Mouse (Mus musculus) hindbrain, postnatal 0 days (tissue): ENCODE measurements at regions not wholly inside any gene's neighbourhood (a gene's known extent, or its start where the extent isn't known, plus 50 kb on each side); places are given as distances from the start of the nearest gene placed in this dataset.
A peak's percentile ranks its signal among the peaks of the same experiment; 100 is the strongest.

Experiments
- ATAC-seq: fragments of 200-750 bp; cut with Nextera tagmentation; 2 replicates; pipeline ENCODE4 v1.8.0; 2017; ENCODE audit warnings: mild to moderate bottlenecking, moderate TSS enrichment, moderate library complexity
- DNase-seq: peaks from one replicate; pipeline ENCODE4 v3.0.0-alpha.2; 2015; ENCODE audit warnings: low spot score
- H3K27ac ChIP-seq: fragments of 300-500 bp; sonication (generic); 2 replicates; pipeline ENCODE4 v1.5.1; 2014; ENCODE audit warnings: mild to moderate bottlenecking
- H3K27me3 ChIP-seq: fragments of 300-500 bp; sonication (generic); 2 replicates; pipeline ENCODE4 v1.6.1; 2014; ENCODE audit warnings: low read length, mixed read lengths; ENCODE audit not compliant: insufficient read depth
- H3K36me3 ChIP-seq: fragments of 300-500 bp; sonication (generic); 2 replicates; pipeline ENCODE4 v1.6.1; 2014; ENCODE audit warnings: low read length, mixed read lengths; ENCODE audit not compliant: insufficient read depth
- H3K4me1 ChIP-seq: fragments of 300-500 bp; sonication (generic); 2 replicates; pipeline ENCODE4 v1.6.1; 2014; ENCODE audit warnings: antibody characterized with exemption, low read length, mixed read lengths; ENCODE audit not compliant: insufficient read depth
- H3K4me2 ChIP-seq: fragments of 300-500 bp; sonication (generic); 2 replicates; pipeline ENCODE4 v1.6.1; 2014; ENCODE audit warnings: low read depth, mild to moderate bottlenecking, low read length, moderate library complexity, mixed read lengths
- H3K4me3 ChIP-seq: fragments of 300-500 bp; sonication (generic); 2 replicates; pipeline ENCODE4 v1.5.1; 2014; ENCODE audit warnings: low read length
- H3K9ac ChIP-seq: fragments of 300-500 bp; sonication (generic); replicated peaks from 2 replicates; pipeline ENCODE4 v1.6.1; 2014; ENCODE audit warnings: mild to moderate bottlenecking, low read length, moderate library complexity, mixed read lengths
- H3K9me3 ChIP-seq: fragments of 300-500 bp; sonication (generic); 2 replicates; pipeline ENCODE4 v1.6.1; 2016; ENCODE audit warnings: low read length, mixed read lengths
- CTCF ChIP-seq: IDR thresholded peaks from 2 replicates; pipeline ENCODE4 v1.5.1; 2016; ENCODE audit warnings: antibody characterized with exemption, control low read depth, low read depth
- WGBS: fragments of 180-500 bp; shearing (Covaris S2); extraction: QIAGEN DNeasy Blood & Tissue Kit; methylation state at CpG from one replicate; pipeline ENCODE4 v1.1.7; 2014; 5-methylcytosine and 5-hydroxymethylcytosine counted together

DNA sequence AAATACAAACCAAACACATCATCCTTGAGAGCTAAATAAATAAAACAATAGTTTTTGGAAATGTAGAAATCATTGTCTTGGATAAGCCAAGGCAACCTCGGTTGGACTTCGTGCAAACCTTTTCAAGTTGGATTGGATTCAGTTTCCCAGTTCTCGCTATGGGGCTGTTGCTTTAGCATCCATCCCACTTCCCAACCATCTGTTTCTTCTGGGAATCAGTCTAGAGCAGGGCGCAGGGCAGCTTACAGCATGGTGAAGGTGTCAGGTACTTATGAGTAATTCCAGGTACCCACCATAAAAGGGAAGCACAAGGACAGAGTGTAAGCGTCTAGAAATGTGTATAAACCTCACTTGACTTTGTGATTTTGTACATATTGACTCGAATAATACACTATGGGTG is 159.0 kb downstream of the Gm11146 start:
- H3K27ac ChIP-seq = no peak overlapping the region
- no peaks in the 10 kb centered on the region; the same call in 1 of the 2 replicates for H3K4me1 ChIP-seq
- H3K9me3 ChIP-seq = no peaks in the 10 kb centered on the region
- no peaks in the 10 kb centered on the region for H3K36me3 ChIP-seq
- H3K4me2 ChIP-seq = no peak overlapping the region
- ATAC-seq = no peak
- no peak for DNase-seq
- H3K4me3 ChIP-seq = no peak overlapping the region
- no peak for TF ChIP-seq CTCF
- no peak overlapping the region for H3K9ac ChIP-seq
- WGBS = 87% methylated on average over 6 of the region's 6 CpGs
- H3K27me3 ChIP-seq = no peaks in the 10 kb centered on the region

DNA sequence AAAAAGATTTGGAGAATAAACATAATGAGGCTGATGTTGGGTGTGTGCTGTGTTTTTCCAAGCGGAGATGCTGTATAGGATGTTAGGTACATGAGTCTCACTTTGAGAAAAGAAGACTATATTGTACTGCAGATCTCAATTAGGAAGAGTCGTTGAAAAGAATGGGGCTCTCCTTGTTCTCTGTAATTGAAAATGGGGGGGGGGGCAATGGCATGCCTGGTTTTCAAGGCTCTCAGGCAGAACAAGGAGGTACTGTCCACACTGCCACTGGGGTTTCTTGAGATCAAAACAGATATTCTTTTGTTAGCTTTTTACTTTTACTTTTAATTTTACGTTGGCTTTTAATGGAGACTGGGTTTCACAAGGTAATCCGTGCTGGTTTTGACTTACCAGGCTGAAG is 170.5 kb downstream of the Gm11146 start:
- no peak for DNase-seq
- Histone ChIP-seq H3K4me1 (no peaks in the 10 kb centered on the region), H3K27ac (peak overlapping the region; percentile 17; the same call in 1 of the 2 replicates), H3K4me2 (no peak overlapping the region), H3K9ac (no peak overlapping the region), H3K27me3 (no peaks in the 10 kb centered on the region), H3K9me3 (no peaks in the 10 kb centered on the region), H3K4me3 (no peak overlapping the region), H3K36me3 (no peaks in the 10 kb centered on the region)
- 48% methylated on average over 4 of the region's 4 CpGs for WGBS
- no peak for TF ChIP-seq CTCF
- no peak for ATAC-seq

DNA sequence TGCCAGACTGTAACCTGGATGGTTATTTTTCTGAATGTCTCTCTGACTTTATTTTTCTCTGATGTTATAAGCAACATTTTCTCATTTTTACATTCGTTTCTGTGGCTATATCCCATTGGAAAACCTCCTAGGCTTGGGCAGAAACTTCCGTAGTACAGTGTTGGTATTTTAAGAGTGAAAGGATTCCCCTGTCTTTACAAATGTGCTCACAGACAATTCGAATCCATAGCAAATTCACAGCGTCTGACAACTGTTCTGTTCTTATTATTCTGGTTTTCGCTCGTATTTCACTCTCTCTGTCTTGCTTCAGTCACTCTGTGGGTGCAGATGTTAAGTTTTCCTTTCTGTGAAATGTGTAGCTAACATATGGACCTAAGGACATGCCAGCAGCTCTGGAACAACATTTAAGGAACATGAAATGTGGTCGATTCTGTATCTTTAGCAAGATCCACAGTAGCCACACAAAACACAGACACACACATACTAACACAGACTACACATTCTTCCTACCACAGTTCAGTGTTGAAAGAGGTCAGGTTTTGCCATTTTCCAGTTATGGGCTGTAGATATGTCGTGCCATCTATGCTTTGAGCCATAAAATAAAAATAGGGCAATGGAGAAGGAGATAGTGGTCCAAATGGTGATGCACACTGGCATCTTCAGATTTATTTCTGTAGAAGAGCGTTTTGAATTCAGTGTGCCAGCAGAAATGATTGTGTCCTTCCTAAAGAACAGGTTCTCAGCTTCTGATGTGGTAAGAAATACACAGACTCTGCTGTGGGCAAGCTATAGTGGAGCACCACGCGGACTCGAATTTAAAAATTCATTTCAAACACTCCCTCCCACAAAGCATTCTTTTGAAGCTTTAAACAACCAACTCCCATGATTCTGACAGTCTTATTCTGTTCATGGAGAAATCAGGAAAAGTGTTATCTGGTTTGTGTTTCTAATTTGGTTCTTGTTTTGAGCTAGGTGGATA is 179.2 kb downstream of the Gm11146 start:
- Histone ChIP-seq H3K4me2 (peak overlapping the region; percentile 79), H3K36me3 (no peaks in the 10 kb centered on the region), H3K9me3 (no peaks in the 10 kb centered on the region), H3K27ac (peak overlapping the region; percentile 96), H3K9ac (peak overlapping the region; percentile 65), H3K27me3 (no peaks in the 10 kb centered on the region), H3K4me3 (peak overlapping the region; percentile 48), H3K4me1 (0 out of 2 replicates have a peak, but pooled peaks cover 4% of the 10 kb centered on the region)
- DNase-seq (peak; percentile 45), ATAC-seq (no peak)
- no peak for TF ChIP-seq CTCF
- WGBS = 12% methylated on average over 12 of the region's 12 CpGs

DNA sequence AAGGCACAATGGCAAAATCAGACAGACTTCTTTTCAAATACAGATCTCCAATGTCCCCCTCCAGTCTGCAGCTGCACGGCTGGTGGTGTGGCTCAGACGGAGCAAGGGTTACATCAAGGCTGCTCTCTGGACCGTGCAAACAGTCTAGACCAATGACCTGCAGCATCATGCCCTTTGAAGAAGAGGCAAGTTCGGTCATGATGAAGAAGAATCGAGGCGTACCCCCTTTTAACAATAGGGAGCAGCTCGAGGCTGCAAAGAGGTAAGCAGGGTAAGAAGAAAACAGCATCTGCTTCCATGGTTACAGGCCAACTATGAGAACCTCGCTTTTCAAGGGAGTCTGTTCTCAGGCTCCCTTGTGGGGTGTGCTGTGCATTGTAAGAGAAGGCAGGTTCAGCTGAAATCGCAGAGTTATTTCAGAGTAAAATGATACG is 180.3 kb downstream of the Gm11146 start:
- WGBS = 5% methylated on average over 10 of the region's 10 CpGs
- Histone ChIP-seq H3K36me3 (no peaks in the 10 kb centered on the region), H3K27me3 (no peaks in the 10 kb centered on the region), H3K27ac (peak overlapping the region; percentile 96), H3K4me2 (peak overlapping the region; percentile 79), H3K4me1 (0 out of 2 replicates have a peak, but pooled peaks cover 4% of the 10 kb centered on the region), H3K9me3 (no peaks in the 10 kb centered on the region), H3K9ac (peak overlapping the region; percentile 65), H3K4me3 (peak overlapping the region; percentile 48)
- ATAC-seq (peak; percentile 91), DNase-seq (peak; percentile 83)
- no peak for TF ChIP-seq CTCF

DNA sequence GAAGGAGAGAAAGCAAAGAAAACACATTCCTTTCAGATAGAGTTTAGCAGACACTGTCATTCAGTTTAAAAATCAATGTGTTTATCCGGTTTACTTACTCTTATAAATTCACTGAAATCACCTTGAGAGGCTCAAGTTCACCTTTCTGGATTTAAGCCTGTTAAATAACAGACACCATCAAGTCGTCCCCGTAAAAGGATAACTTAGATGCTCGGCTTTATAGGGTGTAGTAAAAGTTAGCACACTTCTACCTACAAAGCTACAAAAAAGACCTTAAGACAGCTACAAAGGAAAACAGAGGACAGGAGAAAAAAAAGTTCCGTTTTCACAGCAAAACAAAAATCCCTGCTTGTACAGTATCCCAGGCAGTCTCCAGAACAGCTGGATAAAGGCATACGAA is 180.9 kb downstream of the Gm11146 start:
- peak overlapping the region; percentile 65 for H3K9ac ChIP-seq
- H3K9me3 ChIP-seq = no peaks in the 10 kb centered on the region
- H3K27me3 ChIP-seq = no peaks in the 10 kb centered on the region
- H3K4me1 ChIP-seq = 0 out of 2 replicates have a peak, but pooled peaks cover 4% of the 10 kb centered on the region
- peak overlapping the region; percentile 96 for H3K27ac ChIP-seq
- no peaks in the 10 kb centered on the region for H3K36me3 ChIP-seq
- peak overlapping the region; percentile 79 for H3K4me2 ChIP-seq
- peak; percentile 23 for DNase-seq
- 6% methylated on average over 6 of the region's 6 CpGs for WGBS
- TF ChIP-seq CTCF = no peak
- ATAC-seq = no peak
- H3K4me3 ChIP-seq = peak overlapping the region; percentile 48

DNA sequence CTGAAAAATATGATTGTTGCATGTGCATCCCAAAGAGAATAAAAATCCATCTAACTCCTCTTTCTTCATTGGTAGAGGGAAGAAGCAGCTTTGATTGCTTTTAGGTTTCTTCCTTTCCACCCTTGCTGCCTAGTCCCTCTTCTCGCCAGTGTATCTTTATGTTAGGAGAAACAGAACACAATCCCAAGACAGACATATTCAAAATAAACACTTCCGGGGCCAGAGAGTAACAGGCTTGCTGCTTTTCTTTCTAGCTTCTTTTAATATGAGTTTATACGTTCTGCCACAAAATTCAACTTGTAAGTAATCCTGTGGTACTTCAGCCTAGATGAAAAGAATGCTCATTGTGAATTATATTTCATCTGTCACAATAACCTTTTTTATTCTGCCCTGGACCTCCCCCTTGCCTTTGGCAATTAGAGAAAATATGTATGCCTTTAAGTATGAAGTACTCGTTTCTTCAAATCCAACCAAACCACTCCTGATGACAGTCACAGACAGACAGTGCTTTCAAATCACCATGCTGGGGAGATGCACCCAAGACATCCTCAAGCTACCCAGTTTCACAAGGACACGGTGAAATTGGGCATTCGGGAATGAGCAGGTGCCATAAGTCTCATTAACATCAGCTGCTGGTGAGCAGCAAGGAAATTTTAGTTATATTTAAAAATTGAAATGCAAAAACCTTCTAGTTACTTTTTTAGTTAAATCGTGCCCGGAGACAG is 181.6 kb downstream of the Gm11146 start:
- Histone ChIP-seq H3K27me3 (no peaks in the 10 kb centered on the region), H3K36me3 (no peaks in the 10 kb centered on the region), H3K4me3 (peak overlapping the region; percentile 48), H3K4me2 (peak overlapping the region; percentile 79), H3K27ac (peak overlapping the region; percentile 86), H3K9ac (peak overlapping the region; percentile 65), H3K9me3 (no peaks in the 10 kb centered on the region), H3K4me1 (0 out of 2 replicates have a peak, but pooled peaks cover 4% of the 10 kb centered on the region)
- no peak for ATAC-seq
- WGBS = 11% methylated on average over 8 of the region's 8 CpGs
- peak; percentile 68 for DNase-seq
- TF ChIP-seq CTCF = no peak
